Mouse (Mus musculus): ENCODE measurements around the gene Klhl32.

Klhl32 gene

DNA sequence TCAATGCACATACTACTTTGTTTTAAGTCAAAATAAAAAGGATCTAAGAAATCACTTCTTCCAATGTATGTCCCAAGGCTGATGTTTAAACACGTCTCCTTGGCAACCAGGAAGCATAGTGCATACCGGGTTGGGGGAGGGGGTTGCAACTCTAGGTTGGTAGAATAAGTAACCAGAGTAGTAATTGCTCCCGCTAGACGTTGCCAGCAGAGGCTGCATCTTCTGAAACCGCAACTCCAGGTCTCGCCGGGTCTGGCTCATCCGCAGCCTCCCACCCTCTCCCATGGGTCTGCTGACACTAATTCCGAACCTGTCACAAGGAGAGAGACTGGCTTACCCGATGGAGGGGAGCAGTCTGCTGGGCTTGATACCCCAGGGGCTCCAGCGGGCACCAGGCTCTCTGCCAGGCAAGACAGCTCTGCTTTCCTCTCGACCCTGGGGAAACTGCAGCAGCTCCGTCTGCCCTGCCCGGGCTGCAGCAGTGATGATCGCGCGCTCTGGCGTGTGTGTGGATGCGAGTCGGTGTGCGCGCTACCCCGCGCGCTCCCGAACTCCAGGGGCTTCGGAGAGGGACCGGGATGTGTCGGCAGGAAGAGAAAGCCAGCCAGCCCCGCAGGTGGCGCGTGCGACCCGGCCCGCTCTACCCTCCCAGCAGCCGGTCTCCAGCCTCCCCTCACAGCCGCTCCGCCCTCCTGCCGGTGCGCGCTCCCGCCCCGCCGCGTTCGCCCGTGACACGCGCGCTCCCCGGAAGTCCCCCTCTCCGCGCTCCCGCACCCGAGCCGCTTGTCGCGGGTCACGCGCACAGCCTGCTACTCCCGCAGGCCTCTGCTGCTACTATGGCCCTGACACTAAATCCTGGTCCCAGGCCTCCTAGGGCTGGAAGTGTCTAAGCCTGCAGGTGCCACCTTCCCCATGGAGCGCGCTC is at the start of gene Klhl32:
Klhl32 (minus strand) TSS at position 724 of the 925 bp plus-strand sequence.
- DNase-seq (ENCODE audit: low read depth, low spot score): peak; percentile 91

DNA sequence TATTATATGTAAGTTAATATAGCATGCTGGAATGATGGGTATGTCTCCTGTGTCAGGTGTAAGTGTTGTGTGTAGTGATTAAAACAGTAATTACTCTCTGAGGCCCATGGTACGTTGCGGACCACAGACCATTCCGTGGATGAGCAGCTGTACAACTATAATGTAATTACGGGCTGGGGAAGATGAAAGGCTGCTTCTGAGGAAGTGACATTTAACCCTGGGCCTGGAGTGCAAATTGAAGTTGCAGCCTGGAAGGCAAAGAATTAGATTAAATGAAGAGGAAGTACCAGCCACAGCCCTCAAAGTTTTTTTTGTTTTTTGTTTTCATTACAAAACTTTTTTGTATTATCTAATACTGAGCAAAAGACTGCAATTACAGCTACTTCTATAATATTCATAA is 48.2 kb upstream of the Klhl32 start:
- DNase-seq (ENCODE audit: low read depth, low spot score): no peak

DNA sequence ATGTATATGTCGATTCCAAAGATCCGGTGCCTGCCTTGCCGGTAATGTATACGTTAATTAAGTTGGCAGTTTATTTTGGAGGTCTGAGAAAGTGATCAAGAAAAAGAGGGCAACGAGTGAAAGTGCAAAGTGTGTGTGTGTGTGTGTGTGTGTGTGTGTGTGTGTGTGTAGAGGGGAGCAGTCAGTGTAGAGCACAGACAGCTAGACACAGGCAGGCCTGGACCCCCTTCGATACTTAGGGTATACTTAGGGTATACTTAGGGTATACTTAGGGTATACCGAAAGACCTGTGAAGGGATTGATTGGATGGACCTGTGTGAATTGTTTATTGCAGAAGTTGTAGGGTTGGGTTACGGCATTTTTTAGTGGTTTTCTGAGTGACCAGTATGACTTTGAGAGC is 47.7 kb upstream of the Klhl32 start:
- DNase-seq (ENCODE audit: low read depth, low spot score): no peak

DNA sequence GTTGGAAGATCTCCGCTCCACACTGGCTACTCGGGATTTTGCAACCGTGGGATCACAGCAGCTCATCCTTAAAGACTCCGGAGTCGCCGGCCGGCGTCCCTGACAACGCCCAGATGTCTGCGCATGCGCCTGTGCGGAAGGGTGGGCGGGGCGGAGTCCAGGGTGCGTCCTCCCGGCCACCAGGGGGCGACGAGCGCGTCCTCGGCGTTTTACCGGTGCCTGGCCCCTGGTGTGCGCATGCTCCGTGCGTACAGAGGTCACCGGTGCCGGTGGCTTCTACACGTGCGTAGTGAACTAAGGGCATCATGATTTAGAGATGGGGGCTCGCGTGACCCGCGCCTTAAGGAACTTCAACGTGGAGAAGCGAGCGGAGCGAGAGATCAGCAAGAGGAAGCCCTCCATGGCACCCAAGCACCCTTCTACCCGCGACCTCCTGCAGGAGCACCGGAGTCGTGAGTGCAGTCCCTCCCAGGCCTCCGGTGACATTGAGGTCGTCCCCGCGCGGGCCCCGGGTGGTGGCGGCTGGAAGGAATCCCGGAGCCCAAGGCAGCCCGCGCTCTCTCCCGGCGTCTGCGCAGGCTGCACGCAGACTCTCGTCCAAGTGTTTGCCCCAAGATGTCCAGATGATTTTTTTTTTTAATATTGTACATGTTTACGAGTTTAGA is 47.1 kb upstream of the Klhl32 start, which contains the start of gene Ndufaf4:
Ndufaf4 (plus strand) TSS at position 233 of the 665 bp plus-strand sequence.
- DNase-seq (ENCODE audit: low read depth, low spot score): peak; percentile 97

DNA sequence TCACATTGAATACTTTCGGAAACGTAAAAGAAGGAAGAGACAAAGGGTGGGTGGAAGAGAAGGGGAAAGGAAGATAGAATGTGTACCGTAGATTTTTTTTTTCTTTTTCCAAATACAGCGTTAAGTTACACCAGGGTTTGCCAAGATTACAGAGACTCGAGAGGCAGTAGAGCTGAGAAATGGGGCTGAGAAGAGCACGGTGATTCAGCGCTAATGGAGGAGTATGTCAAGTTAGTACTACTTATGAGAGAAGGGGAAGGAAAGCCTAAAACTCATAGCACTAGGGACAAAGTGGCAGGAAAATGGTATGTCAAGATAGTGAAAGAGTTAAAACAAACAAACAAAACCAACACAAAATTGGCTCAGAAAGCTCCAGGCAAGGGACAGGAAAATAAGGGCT is 46.4 kb upstream of the Klhl32 start:
- DNase-seq (ENCODE audit: low read depth, low spot score): no peak

DNA sequence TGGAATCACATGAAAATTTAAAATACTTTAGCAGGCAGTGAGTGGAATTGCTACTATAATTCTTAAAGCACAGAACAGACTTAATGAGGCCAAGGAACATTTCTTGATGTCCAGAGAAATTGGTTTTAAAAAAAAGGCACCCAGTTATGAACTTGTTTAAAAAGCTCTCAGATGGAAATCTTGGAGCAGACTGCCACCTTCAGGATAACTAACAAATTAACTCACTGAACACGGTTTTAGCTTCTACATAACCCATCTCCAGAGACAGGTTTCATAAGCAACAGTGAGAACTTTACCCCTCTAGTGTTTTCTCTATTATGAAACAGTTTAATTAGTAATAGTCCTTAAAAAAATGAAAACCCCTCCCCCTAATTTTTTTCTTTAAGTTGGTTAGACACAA is 45.9 kb upstream of the Klhl32 start:
- DNase-seq (ENCODE audit: low read depth, low spot score): peak; percentile 65

DNA sequence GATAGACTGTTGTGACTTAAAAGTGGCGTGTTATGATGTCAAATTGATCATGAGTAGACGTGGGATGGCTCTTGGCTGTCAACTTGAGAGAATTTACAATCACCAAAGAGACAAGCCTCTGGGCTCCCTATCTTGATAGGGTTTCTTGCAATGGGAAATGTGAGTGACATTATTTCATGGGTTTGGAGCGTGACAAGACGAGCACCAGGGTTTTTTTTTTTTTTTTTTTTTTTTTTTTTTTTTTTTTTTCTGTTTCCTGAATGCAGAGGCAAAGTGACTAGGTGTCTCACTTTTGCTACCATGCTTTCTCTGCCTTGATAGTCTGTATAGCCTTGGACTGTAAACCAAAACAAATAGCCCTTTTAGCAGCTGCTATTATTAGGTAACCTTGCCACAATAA is 43.7 kb upstream of the Klhl32 start:
- no peak for DNase-seq (ENCODE audit: low read depth, low spot score)

DNA sequence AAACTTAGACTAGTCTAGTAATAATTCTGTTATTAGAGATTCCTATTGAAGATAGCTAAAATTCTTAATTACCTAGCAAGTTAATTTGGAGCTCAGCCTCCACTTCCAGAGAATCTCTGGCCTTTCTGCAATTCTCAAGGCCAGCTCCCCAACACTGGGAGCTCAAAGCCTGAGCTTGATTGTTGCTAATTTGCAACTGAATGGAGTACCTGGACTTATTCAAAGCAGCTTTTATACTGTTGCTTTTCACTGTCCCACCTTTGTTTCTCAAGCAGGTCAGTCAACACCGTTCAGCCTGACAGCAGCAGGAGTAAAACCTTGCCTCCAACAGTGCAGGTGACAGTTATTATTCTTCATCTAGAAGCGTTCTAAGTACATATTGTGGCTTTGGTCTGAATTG is 41.4 kb upstream of the Klhl32 start:
- peak; percentile 83 for DNase-seq (ENCODE audit: low read depth, low spot score)

DNA sequence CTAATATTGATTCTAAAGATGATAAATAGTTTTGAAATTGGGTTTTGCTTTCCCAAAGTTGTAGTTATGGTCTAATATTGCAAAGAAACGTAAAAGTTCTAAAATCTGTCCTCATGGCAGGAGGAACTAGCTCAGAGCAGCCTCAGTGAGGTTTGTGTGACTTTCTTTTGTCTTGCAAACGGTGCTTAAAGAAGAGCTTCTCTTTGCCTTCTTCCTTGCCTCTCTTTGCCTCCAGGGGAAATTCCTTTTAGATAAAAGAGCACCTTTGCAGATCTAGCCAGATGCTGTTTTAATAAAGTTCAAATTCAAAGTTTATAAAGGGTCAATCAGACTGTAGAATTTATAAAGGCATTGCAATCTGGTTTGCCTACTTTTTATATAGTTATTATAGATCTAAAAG is 38.5 kb upstream of the Klhl32 start:
- DNase-seq (ENCODE audit: low read depth, low spot score): peak; percentile 66

DNA sequence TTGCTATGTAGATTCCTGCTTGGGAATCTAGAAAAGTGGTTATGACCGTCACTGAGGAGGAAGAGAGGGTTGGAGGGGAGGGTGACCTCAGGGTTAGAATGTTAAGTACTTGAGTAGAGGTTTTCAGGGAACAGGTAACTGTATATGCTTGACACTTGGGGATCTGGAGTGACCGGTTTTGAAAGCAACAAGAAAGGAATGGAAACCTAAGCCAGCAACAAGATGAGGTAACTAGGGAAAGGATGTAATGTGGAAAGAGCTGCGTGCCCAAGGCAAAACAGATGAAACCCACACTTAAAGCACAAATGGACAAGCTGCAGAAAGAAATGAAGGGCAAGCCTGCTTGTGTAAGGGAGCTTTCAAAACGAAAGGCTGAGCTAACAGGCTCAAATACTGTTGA is 18.3 kb upstream of the Klhl32 start:
- no peak for DNase-seq (ENCODE audit: low read depth, low spot score)

DNA sequence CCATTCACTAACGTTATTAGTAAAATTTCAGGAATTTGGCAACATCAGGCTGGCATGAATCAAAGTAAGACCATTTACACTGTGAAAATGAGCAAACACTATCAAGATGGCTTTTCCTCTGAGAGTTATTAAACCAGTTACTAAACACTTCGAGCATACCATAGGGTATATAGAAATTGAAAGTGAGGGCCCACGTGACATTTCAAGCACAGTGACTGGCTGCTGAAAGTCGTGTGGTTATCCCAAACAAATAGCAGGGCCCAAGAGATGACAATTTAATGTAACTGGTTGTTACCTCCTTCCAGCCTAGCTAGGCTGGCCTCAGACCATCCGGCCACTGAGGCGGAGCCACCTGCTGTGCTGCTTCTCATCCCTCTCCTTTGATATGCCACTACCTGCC is 14.8 kb upstream of the Klhl32 start:
- DNase-seq (ENCODE audit: low read depth, low spot score): no peak

DNA sequence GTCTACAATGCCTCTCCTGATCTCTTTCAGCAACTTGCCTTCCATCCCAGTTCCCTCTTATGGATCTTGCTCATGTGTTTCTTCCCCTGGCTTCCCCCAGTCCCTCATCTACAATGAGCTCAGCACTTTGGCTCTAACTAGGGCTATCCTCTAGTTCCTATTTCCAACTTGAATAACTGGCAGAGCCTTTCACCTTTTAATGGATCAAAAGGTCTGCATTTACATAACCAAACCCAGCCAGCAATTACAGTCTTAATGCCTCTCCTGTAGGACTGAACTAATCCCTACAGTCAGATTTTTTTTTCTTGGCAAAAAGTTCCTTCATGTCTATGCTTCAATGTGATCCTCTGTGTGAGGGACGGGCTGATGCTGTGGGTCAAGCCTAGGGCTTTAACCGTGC is 3.5 kb downstream of the Klhl32 start:
- no peak for DNase-seq (ENCODE audit: low read depth, low spot score)

DNA sequence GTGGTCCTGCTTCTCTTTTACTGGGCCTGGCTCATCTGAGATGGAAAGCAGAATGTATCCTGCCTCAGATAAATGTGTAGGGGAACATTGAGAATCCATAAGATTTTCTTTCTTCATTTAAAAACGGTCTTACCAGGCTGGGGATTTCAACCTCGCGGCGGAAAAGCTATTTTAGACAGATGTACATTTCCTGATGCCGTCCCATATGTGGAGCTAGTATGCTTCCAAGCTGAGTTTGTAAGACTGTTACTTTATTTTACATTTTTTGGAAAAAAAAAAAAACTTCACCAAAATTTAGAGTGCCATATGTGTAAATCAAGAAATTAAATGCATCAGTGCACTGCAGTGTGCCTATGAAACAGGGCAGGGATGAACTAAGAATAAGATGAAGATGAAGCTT is 5.4 kb downstream of the Klhl32 start:
- DNase-seq (ENCODE audit: low read depth, low spot score): no peak

DNA sequence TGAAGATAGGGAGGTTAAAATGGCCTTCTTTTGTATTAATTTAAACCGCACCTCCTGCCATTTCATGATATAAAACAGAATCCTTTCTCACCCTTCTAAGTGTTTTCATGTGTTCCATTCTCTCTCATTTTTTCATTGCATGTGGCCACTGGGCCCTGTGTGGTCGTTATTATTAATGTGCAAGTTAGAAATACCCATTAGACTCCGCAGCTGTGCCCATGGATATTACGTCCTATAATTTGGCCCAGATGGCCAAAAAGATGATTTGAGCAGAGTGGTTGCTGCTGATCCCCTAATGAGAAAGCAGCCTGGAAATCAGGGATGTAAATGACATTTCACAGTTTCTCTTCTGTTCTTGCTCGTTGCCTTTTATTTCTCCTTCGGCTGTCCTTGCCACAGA is 12.4 kb downstream of the Klhl32 start:
- DNase-seq (ENCODE audit: low read depth, low spot score): no peak

DNA sequence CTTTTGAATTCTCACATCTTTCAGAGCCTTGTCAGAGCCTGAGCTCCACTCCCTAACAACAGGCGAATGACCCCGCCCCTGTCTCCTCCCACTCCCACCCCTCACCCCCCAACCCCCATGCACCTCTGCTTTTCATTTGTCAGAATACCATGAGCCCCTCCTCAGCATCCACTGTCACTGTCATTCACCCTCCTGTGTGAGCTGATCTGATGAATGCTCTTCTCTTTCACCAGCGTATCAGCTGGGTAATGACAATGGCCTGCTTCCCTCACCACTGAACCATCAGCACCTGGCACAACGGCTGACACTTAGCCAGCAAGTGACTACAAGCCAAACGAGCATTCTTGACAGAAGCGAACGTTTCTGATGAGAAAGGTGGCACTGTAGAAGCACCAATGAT is 15.4 kb downstream of the Klhl32 start:
- DNase-seq (ENCODE audit: low read depth, low spot score): peak; percentile 28

DNA sequence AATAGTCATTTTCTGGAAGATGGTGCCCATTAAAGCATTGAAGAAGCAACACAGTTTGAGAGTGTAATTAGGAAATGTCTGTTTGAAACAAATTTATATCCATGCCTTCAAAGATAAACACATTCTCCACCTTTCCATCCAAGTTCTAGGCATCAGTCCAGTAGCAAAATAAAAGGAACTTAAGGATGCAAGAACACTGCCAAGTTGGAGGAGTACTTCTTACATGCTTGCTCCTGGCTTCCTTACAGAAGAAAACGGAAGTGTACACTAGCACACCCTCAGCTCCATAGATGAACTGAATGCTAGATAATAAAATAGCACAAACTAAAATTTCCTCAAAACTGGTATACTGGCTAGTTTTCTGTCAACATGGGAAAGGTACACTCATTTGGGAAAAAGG is 42.6 kb downstream of the Klhl32 start:
- no peak for DNase-seq (ENCODE audit: low read depth, low spot score)

DNA sequence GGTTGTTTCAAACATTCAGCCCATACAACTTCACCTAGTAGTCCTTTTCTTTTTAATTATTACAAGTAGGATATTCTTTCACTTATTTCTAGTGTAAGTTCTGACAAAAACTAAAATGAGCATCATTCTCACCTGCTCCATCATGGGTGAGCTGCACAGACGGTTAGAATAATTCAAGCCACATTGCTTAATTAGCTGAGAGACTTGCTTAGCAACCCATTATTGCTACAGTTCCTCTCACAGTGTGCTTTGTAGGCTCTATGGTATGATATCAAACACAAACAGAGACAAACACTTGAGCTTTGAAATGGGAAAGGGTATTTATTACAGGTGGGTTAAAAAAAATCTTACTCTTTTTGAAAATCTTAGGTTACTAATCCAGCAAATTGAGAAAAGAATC is 49.0 kb downstream of the Klhl32 start:
- DNase-seq (ENCODE audit: low read depth, low spot score): no peak

DNA sequence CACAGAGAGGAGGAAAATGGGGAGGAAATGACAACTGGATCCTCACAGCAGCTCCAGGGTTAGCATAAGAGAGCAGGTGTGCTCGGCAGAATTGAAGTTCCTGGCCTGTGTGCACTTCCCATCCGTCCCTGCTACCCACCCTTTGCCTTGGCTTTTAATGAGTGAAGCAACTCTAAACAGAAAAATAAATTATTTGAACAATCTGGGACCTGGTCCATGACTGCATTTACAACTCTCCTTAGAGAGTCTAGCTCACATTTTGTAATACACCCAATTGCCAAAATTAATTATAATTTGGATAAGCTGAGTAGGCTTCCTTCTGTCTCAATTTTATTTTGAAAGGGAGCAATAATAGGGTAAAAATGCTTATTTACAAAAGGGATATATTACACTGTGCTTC is 49.6 kb downstream of the Klhl32 start:
- no peak for DNase-seq (ENCODE audit: low read depth, low spot score)

DNA sequence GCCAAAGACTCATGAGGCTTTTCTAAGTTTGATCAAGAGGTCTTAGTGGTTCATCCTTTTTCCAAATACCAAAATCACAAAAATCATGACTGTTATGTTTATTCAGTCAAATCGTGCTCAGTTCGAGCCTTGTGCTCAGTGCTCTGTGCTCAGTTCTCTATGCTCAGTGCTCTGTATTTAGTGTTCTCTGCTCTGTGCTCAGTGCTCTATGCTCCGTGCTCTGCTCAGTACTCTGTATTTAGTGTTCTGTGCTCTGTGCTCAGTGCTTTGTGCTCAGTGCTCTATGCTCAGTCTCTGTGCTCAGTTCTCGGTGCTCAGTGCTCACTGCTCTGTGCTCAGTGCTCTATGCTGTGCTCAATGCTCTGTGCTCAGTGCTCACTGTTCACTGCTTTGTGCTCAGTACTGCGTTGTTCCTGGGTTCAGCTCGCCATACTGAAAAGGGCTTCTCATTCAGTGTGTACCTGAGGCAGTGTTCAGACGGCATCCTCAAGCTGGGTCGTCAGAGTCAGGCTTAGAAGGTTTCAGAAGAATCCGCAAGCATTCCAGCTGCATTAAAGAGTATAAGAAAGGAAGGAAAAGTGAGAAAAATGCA is 50.5 kb downstream of the Klhl32 start:
- no peak for DNase-seq (ENCODE audit: low read depth, low spot score)

DNA sequence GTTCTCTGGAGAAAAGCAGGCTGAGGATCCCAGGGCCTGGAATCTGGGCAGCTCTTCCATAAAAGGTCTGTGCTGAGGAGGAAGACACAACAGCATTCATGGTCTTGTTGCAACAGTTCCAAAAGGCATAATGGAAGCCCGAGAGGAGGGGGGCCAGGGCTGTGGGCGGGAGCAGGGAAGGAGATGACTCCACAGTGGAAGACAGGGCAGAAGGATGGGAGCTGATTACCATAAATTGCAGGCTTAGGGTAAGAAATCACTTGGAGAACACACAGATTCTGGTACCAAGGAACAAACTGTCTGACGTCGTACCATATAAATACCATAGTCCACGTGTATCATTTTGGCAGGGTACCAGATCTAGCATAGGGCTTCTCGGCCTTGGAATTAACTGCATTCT is 51.9 kb downstream of the Klhl32 start:
- no peak for DNase-seq (ENCODE audit: low read depth, low spot score)

DNA sequence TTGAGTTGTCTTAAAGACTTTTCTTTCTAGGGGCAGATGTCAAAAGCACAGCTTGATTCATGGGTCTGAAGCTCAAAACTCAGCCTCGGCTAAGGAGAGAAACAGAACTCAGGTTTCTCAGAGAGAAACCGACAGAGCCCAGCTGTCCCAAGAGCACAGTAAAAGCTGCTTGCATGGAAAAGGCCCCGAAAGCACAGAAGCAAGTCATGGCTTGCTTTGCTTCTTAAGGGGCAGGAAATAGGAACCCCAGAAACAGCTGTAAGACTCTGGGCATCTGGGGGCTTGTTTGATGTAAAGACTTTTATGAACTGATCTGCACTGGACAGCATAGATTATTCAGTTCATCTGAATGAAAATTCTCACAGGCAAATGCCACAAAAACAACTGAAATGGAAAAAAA is 53.1 kb downstream of the Klhl32 start:
- no peak for DNase-seq (ENCODE audit: low read depth, low spot score)

DNA sequence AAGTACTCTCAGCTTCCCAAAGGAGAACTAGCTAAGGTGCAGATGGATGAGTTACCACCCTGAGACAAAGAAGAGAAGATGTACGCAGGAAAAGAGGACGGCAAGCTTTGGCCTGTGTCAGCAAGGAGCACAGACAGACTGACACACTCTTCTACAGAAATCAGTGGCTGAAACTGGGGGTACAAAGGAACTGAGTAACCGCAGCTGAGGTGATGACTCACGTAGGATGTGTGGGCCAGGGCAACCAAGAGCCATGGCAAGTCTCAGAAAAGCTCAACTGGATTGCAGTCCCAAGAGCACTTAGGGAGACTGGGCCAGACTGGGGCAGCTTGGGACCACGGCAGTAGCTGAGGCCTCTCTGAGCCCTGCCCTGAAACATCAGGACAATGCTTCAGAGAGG is 53.6 kb downstream of the Klhl32 start:
- no peak for DNase-seq (ENCODE audit: low read depth, low spot score)

DNA sequence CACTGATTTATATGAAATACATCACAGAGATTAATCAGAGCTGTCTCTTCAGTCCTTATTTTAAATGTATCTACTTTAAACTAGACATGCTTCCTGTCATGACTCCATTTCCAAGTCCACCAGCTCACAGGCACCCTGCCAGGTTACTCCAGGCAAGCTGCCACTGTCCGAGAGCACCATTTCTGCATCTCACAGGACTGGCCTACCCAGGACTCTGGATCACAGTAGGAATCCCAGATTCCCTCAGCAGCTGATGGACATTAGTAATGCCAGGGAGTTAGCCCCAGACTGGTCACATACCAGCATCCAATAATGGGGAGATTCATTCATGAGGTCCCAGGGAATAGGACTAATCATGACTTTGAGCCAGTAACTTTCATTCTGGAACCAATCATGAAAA is 54.7 kb downstream of the Klhl32 start:
- DNase-seq (ENCODE audit: low read depth, low spot score): no peak
